Mouse (Mus musculus): Measurements from ENCODE around the gene Ctnnb1. TPM values are rescaled to one million over a fixed set of nuclear protein-coding genes. Genes with fewer than 3 reads are reported as not detected.
A peak's percentile ranks its signal among the peaks of the same experiment; 100 is the strongest.

The Ctnnb1 gene
- polyA plus RNA-seq, 1 experiment, result 396 TPM

- no peaks in the 10 kb centered on the region for H3K79me2 ChIP-seq (ENCODE audit: control insufficient read depth, insufficient read depth)
- no peaks in the 10 kb centered on the region for H3K79me3 ChIP-seq (ENCODE audit: low read depth)
- H3ac ChIP-seq (ENCODE audit: control insufficient read depth, insufficient read length, low read depth), result no peak overlapping the region
- no peak overlapping the region for H3K4me3 ChIP-seq (ENCODE audit: insufficient read depth, poor library complexity, severe bottlenecking)
- no peaks in the 10 kb centered on the region for H3K27me3 ChIP-seq (ENCODE audit: control insufficient read depth, insufficient read depth, insufficient read length)
- TF ChIP-seq USF1 (IDR thresholded peaks at IDR 0.05; ENCODE audit: low read depth) (no peak), FOSL1 (IDR thresholded peaks at IDR 0.05; ENCODE audit: insufficient read depth, low read length, poor library complexity, severe bottlenecking) (no peak), CEBPB (IDR thresholded peaks at IDR 0.05; ENCODE audit: low read depth) (no peak), MYOG (IDR thresholded peaks at IDR 0.05; ENCODE audit: control insufficient read depth, extremely low read depth, insufficient read length) (no peak), CTCF (IDR thresholded peaks at IDR 0.05; ENCODE audit: control insufficient read depth, insufficient read depth, insufficient read length) (no peak), MYOD1 (IDR thresholded peaks at IDR 0.05; ENCODE audit: control insufficient read depth, insufficient read length, low read depth) (no peak), MAX (IDR thresholded peaks at IDR 0.05) (no peak)
- H3K36me3 ChIP-seq (ENCODE audit: control insufficient read depth, insufficient read depth), result no peaks in the 10 kb centered on the region
Measured at GRCm38 (mm10) chr9:120989806-120990700, 61.0 kb downstream of the Ctnnb1 start.

GRCm38 (mm10) chr9:120991801-120992200 is 62.8 kb downstream of the Ctnnb1 start:
- Histone ChIP-seq H3K79me3 (ENCODE audit: low read depth) (no peaks in the 10 kb centered on the region), H3K4me3 (ENCODE audit: insufficient read depth, poor library complexity, severe bottlenecking) (no peak overlapping the region), H3K79me2 (ENCODE audit: control insufficient read depth, insufficient read depth) (no peaks in the 10 kb centered on the region), H3K27me3 (ENCODE audit: control insufficient read depth, insufficient read depth, insufficient read length) (no peaks in the 10 kb centered on the region), H3ac (ENCODE audit: control insufficient read depth, insufficient read length, low read depth) (no peak overlapping the region), H3K36me3 (ENCODE audit: control insufficient read depth, insufficient read depth) (no peaks in the 10 kb centered on the region)
- TF ChIP-seq FOSL1 (IDR thresholded peaks at IDR 0.05; ENCODE audit: insufficient read depth, low read length, poor library complexity, severe bottlenecking) (no peak), USF1 (IDR thresholded peaks at IDR 0.05; ENCODE audit: low read depth) (no peak), CEBPB (IDR thresholded peaks at IDR 0.05; ENCODE audit: low read depth) (no peak), MYOD1 (IDR thresholded peaks at IDR 0.05; ENCODE audit: control insufficient read depth, insufficient read length, low read depth) (no peak), CTCF (IDR thresholded peaks at IDR 0.05; ENCODE audit: control insufficient read depth, insufficient read depth, insufficient read length) (no peak), MYOG (IDR thresholded peaks at IDR 0.05; ENCODE audit: control insufficient read depth, extremely low read depth, insufficient read length) (no peak), MAX (IDR thresholded peaks at IDR 0.05) (no peak)

GRCm38 (mm10) chr9:120993004-120993403 is 64.0 kb downstream of the Ctnnb1 start:
- Histone ChIP-seq H3K27me3 (ENCODE audit: control insufficient read depth, insufficient read depth, insufficient read length) (no peaks in the 10 kb centered on the region), H3K36me3 (ENCODE audit: control insufficient read depth, insufficient read depth) (no peaks in the 10 kb centered on the region), H3K4me3 (ENCODE audit: insufficient read depth, poor library complexity, severe bottlenecking) (no peak overlapping the region), H3K79me2 (ENCODE audit: control insufficient read depth, insufficient read depth) (no peaks in the 10 kb centered on the region), H3ac (ENCODE audit: control insufficient read depth, insufficient read length, low read depth) (no peak overlapping the region), H3K79me3 (ENCODE audit: low read depth) (no peaks in the 10 kb centered on the region)
- TF ChIP-seq USF1 (IDR thresholded peaks at IDR 0.05; ENCODE audit: low read depth), result no peak

GRCm38 (mm10) chr9:120994223-120995155 is 65.5 kb downstream of the Ctnnb1 start:
- H3K79me3 ChIP-seq (ENCODE audit: low read depth), result no peaks in the 10 kb centered on the region
- no peaks in the 10 kb centered on the region for H3K79me2 ChIP-seq (ENCODE audit: control insufficient read depth, insufficient read depth)
- TF ChIP-seq CEBPB (IDR thresholded peaks at IDR 0.05; ENCODE audit: low read depth), result no peak
- no peak for TF ChIP-seq CTCF (IDR thresholded peaks at IDR 0.05; ENCODE audit: control insufficient read depth, insufficient read depth, insufficient read length)
- peak; percentile 49 for TF ChIP-seq MYOD1 (IDR thresholded peaks at IDR 0.05; ENCODE audit: control insufficient read depth, insufficient read length, low read depth)
- no peaks in the 10 kb centered on the region for H3K36me3 ChIP-seq (ENCODE audit: control insufficient read depth, insufficient read depth)
- no peaks in the 10 kb centered on the region for H3K27me3 ChIP-seq (ENCODE audit: control insufficient read depth, insufficient read depth, insufficient read length)
- H3K4me3 ChIP-seq (ENCODE audit: insufficient read depth, poor library complexity, severe bottlenecking), result no peak overlapping the region
- no peak overlapping the region for H3ac ChIP-seq (ENCODE audit: control insufficient read depth, insufficient read length, low read depth)

GRCm38 (mm10) chr9:120998696-120999095 is 69.7 kb downstream of the Ctnnb1 start:
- Histone ChIP-seq H3K79me2 (ENCODE audit: control insufficient read depth, insufficient read depth) (no peaks in the 10 kb centered on the region), H3K79me3 (ENCODE audit: low read depth) (no peaks in the 10 kb centered on the region), H3K4me3 (ENCODE audit: insufficient read depth, poor library complexity, severe bottlenecking) (no peak overlapping the region), H3K27me3 (ENCODE audit: control insufficient read depth, insufficient read depth, insufficient read length) (no peaks in the 10 kb centered on the region), H3ac (ENCODE audit: control insufficient read depth, insufficient read length, low read depth) (no peak overlapping the region), H3K36me3 (ENCODE audit: control insufficient read depth, insufficient read depth) (no peaks in the 10 kb centered on the region)
- TF ChIP-seq FOSL1 (IDR thresholded peaks at IDR 0.05; ENCODE audit: insufficient read depth, low read length, poor library complexity, severe bottlenecking) (no peak), CEBPB (IDR thresholded peaks at IDR 0.05; ENCODE audit: low read depth) (no peak), MYOD1 (IDR thresholded peaks at IDR 0.05; ENCODE audit: control insufficient read depth, insufficient read length, low read depth) (no peak), USF1 (IDR thresholded peaks at IDR 0.05; ENCODE audit: low read depth) (no peak), MAX (IDR thresholded peaks at IDR 0.05) (no peak)

Data from C2C12 (cell line).